Mouse (Mus musculus): ENCODE results near the gene Sbk2.

Sbk2 gene

GRCm38 (mm10) chr7:4950561-4951342, 13.5 kb downstream of the Sbk2 start:
- DNase-seq (ENCODE audit: low spot score), result no peak

DNA sequence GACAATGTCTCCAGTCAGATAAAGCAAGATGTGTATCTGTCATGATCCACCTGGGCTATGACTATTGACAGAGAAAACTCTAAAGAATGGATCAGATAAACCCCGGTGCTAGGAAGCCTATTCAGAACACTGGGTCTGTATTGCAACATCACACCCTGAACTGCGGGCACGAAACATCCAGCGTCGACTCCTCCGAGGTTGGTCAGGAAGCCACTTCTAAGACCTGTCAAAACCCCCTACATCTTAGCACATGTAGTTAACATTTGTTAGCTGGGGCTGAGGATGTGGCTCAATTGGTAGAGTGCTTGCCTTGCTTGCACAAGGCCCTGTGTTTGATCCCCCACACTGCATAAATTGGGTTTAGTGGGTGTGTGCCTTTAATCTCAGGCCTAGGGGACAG, 15.8 kb downstream of the Sbk2 start:
- DNase-seq (ENCODE audit: low spot score), result no peak

- DNase-seq (ENCODE audit: low spot score), result no peak
Observed at GRCm38 (mm10) chr7:4947855-4948254, 16.4 kb downstream of the Sbk2 start.

DNA sequence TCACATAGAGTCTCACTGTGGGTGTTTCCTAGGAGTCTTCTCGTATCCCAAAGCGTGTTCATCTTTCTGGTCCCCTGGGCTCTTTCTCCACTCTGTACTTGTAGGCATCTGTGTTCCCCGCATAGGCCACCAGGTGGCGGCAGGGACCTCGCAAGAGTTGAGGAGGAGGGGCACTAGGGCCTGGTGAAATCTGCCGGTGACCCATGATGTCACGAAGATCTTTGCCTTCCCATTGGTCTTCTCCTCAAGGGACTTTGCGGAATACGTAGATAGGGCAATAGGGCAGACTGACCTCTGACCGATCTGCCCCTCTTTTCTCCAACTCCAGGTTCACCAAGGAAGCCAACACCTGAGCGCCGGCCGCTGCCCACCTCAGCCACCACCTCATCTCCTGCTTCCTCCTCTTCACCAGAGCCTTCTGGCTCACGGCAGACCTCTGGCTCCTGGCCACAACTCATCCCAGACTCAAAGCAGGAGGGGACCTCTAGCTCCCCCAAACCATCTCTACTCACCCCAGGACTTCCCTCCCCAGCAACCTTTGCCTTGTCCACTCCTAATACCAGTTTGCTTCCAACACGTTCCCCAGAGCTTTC, 20.9 kb downstream of the Sbk2 start:
- DNase-seq (ENCODE audit: low spot score), result peak; percentile 96

- DNase-seq (ENCODE audit: low spot score), result no peak
Observed at GRCm38 (mm10) chr7:4942673-4943072, 21.5 kb downstream of the Sbk2 start.

- peak; percentile 71 for DNase-seq (ENCODE audit: low spot score)
Observed at GRCm38 (mm10) chr7:4940068-4940479, 24.1 kb downstream of the Sbk2 start.

DNA sequence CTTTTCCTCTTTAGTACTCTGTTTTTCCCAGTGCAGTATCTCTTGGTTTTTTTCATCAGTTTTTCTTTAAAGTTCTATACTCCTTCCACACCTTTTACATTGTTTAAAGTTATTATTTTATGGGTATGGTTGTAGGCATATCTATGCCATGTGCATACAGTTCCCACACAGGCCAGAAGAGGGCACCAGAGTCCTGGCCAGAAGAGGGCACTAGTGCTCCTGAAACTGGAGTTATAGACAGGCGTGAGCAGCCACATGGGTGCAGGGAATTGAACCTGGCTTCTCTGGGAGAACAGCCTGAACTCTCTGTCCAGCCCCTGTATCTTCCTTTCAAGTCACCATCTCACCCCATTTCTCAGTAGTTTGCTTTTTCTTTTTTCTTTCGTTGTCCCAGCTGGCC, 25.8 kb downstream of the Sbk2 start:
- no peak for DNase-seq (ENCODE audit: low spot score)

GRCm38 (mm10) chr7:4937392-4937791, 26.8 kb downstream of the Sbk2 start:
- no peak for DNase-seq (ENCODE audit: low spot score)

GRCm38 (mm10) chr7:4936832-4937231, 27.4 kb downstream of the Sbk2 start:
- DNase-seq (ENCODE audit: low spot score), result no peak

- no peak for DNase-seq (ENCODE audit: low spot score)
Observed at GRCm38 (mm10) chr7:4934160-4934914, 29.9 kb downstream of the Sbk2 start.

DNA sequence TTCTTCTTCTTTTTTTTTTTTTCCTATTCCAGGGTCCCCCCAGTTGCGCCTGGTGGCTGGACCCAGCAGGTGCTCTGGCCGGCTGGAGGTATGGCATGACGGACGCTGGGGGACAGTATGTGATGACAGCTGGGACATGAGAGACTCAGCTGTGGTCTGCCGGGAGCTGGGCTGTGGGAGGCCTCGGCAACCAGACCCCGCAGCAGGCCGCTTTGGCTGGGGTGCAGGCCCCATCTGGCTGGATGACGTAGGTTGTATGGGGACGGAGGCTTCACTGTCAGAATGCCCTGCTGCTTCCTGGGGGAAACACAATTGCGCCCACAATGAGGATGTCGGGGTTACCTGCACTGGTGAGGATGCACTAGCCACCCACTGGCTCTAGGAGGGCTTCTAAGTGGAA, 31.1 kb downstream of the Sbk2 start:
- DNase-seq (ENCODE audit: low spot score), result no peak

DNA sequence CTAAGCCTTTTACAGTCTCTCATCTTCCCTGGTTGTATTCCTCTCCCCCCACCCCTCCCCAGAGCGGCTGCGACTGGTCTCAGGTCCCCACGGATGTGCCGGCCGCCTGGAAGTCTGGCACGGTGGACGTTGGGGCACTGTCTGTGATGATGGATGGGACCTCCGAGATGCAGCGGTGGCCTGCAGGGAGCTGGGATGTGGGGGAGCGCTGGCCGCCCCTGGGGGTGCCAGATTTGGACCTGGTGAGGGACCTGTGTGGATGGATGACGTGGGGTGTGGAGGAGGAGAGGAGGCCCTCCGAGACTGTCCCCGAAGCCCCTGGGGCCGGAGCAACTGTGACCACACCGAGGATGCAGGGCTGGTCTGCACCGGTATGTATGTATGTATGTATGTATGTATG, 35.9 kb downstream of the Sbk2 start:
- no peak for DNase-seq (ENCODE audit: low spot score)

- DNase-seq (ENCODE audit: low spot score), result no peak
Observed at GRCm38 (mm10) chr7:4927711-4928110, 36.5 kb downstream of the Sbk2 start.

DNA sequence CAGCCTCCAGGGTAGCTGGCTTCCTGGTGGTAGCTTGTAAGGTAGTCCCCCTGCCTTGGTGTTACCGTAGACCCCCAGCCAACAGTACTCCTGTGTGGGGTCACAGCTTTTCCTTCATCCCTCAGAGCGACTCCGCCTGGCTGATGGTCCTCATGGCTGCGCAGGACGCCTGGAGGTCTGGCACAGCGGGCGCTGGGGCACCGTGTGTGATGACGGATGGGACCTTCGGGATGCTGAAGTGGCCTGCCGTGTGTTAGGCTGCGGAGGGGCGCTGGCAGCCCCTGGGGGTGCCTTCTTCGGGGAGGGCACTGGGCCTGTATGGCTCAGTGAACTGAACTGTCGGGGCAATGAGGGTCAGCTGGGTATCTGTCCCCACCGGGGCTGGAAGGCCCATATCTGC, 37.4 kb downstream of the Sbk2 start:
- DNase-seq (ENCODE audit: low spot score), result no peak

DNA sequence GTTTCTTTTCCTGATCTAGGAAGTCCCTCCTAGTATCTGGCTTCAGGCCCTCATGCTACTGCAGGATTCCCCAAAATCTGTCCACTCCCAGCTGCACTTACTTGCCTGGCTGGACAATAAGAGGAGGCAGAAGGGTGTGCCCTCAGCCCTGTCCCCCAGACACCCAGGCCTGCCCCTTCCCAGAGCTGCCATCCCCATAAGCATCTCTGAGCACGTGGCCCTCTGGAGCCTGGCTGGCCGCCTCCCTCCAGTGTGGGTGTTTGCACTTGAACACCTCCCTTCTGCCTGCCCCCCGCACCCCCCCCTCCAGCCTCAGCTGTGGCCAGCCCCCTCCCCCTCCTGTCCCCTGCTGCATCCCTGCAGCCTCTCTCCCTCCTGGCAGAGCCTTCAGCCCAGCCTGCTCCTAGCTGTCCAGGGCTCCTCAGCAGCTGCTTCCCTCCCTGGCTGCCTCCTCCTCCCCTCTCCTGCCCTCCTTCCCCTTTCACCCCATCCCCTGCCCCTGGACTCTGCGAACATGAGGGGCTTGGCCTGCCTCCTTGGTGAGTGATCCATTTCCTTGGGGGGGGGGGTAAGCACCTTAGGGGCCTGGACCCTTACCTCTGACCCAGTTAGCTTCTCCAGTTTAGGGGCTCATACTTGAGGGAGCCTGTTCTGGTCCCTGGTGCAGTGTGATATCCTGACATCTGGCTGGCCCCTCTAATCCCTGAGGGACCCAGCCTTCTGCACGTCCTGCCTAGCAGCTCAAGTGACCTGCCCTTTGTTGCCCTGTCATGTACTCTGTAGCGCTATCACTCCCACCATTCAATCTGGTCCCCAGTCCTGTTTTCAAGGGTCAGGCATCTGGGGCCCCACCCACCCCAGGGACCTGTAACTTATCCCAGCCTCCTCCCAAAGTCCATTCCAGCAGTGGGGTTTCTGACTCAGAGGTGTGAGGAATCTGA, 38.5 kb downstream of the Sbk2 start, which contains the start of gene Ssc5d:
Gene Ssc5d (plus strand): TSS at position 345 of the 941 bp plus-strand sequence.
- no peak for DNase-seq (ENCODE audit: low spot score)

DNA sequence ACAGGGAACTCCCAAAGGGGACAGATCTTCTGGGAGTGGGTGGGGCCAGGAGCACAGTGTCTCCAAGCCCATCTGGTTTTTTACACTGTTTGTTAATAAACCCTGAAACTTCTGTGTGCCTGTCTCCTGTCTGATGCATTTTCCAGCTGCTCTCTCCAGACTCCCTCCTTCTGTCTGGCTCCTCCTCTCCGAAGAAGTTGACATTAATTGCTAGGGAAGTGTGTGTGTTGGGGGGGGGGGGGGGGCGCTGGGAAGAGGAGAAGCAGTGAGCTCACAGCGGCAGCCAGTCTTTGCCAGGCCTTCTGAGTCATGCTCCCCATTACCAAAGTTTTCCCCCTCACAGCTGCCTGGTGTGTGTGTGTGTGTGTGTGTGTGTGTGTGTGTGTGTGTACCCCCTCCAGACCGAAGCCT, 39.3 kb downstream of the Sbk2 start:
- DNase-seq (ENCODE audit: low spot score), result no peak

GRCm38 (mm10) chr7:4924483-4924882, 39.7 kb downstream of the Sbk2 start:
- no peak for DNase-seq (ENCODE audit: low spot score)

DNA sequence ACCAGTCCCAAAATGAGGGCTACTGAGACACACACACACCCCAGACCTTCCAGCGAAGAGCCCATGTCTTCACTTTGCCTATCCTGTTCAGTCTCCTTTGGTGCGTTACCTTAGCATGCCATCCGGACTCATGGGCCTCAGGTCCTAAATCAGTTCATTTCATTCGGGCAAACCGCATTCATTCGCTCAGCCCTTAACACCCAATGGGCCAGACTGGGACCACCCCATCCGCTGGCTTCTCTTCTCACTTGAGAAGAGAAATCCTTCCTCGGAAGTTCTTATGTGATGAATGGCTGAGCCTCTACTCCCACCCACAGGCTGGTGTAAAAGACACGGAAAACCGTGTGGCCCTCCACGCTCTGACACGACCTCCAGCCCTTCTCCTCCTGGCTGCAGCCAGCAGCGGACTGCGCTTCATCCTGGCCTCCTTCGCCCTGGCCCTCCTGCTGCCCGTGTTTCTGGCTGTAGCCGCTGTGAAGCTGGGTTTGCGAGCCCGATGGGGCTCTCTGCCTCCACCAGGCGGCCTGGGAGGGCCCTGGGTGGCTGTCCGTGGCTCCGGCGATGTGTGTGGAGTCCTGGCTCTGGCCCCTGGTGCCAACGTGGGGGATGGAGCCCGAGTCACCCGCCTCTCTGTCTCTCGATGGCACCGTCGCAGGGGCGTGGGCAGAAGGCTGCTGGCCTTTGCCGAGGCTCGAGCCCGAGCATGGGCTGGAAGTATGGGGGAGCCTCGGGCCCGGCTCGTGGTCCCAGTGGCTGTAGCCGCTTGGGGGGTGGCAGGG, 40.4 kb downstream of the Sbk2 start:
- no peak for DNase-seq (ENCODE audit: low spot score)

- DNase-seq (ENCODE audit: low spot score), result no peak
Observed at GRCm38 (mm10) chr7:4922931-4923565, 41.2 kb downstream of the Sbk2 start.

DNA sequence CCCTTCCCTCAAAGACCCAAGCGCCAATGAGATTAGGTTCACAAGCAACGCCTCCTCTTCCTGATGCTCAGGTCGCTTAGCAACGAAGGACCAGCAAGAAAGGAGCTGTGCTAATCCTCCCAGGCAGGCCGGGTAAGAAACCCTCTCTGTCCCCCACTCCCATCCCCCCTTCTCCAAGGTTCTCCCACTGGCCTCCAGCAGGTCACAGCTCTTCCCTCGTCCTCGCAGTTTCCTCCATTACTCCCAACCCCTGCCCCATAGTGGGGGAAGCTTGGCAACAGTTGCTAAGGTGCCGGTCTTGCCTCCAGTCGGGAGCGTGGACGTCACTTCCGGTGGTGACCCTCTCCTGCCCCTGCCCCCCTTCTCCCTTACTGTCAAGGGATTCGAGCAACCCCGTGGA, 41.7 kb downstream of the Sbk2 start:
- DNase-seq (ENCODE audit: low spot score), result no peak
